Comparison of ENCODE assay signal across 8 mouse cellular contexts in genomic region chr4:86124374-86124773, GRCm38 (mm10).
DNase-seq lines count a peak whose midpoint lies in the region; ATAC-seq lines count a peak whose summit lies in the region.

No protein-coding gene starts in this region.

- DNase-seq in heart, adult 11 months = no peak
- peak; percentile 75 for DNase-seq in Muller cell, postnatal 12 days (ENCODE audit: inconsistent ontology term)
- peak; percentile 13 for DNase-seq in cerebellum, adult 8-10 months
- peak; percentile 74 for DNase-seq in kidney, postnatal 10 days
- peak; percentile 15 for DNase-seq in lung, postnatal 14 days
- no peak for DNase-seq in MN1 (ENCODE audit: low spot score)

- no peaks in the 10 kb centered on the region for H3K9me3 ChIP-seq in heart, embryonic 16.5 days (replicated peaks; ENCODE audit: control insufficient read depth, low read length)

- no peaks in the 10 kb centered on the region for H3K36me3 ChIP-seq in heart, embryonic 16.5 days (ENCODE audit: control insufficient read depth, insufficient read depth)

- no peak overlapping the region for H3K9ac ChIP-seq in heart, embryonic 16.5 days (ENCODE audit: low read length)

- WGBS in heart, embryonic 16.5 days = 23% methylated on average over 3 of the region's 3 CpGs

- H3K27me3 ChIP-seq in heart, embryonic 16.5 days (ENCODE audit: control insufficient read depth, insufficient read depth, low read length) = no peaks in the 10 kb centered on the region

- no peak overlapping the region for H3K4me3 ChIP-seq in heart, embryonic 16.5 days (ENCODE audit: low read length)

- H3K27ac ChIP-seq in heart, embryonic 16.5 days (ENCODE audit: low read length) = 0 out of 2 replicates have a peak overlapping the region, but pooled peaks have one; percentile 7

- no peak overlapping the region for H3K4me2 ChIP-seq in heart, embryonic 16.5 days (ENCODE audit: low read depth, low read length)

- ATAC-seq in heart, embryonic 16.5 days (replicated peaks; ENCODE audit: extremely low read depth, insufficient read depth, low FRiP score) = no peak
- no peak for ATAC-seq in granulocyte monocyte progenitor cell, adult 5-6 weeks (replicated peaks; ENCODE audit: poor library complexity, severe bottlenecking)

- peaks cover 6% of the 10 kb centered on the region for H3K4me1 ChIP-seq in heart, embryonic 16.5 days (ENCODE audit: control insufficient read depth, insufficient read depth, low read length)

Comparison
In these comparisons a context has a peak if more than half of its experiments do, and no peak if none do; other contexts are left out.
1. DNase-seq: peak in Muller cell, postnatal 12 days (single experiment), cerebellum, adult 8-10 months (single experiment), kidney, postnatal 10 days (single experiment) and lung, postnatal 14 days (single experiment); none in heart, adult 11 months (single experiment) and MN1 (single experiment).